Mouse (Mus musculus) lung, adult 2 months (tissue): Measurements from ENCODE around the gene Wwox.

ENCODE experiments used
- CTCF ChIP-seq: fragments of 200-500 bp; IDR thresholded peaks from 2 replicates; pipeline ENCODE4 v1.5.1; 2011; ENCODE audit warnings: mild to moderate bottlenecking, low read length, control low read depth; ENCODE audit not compliant: insufficient read depth
- POLR2A ChIP-seq: fragments of 200-500 bp; IDR thresholded peaks from 2 replicates; pipeline ENCODE4 v1.6.1; 2011; ENCODE audit warnings: low read depth, mild to moderate bottlenecking, control low read depth, low read length, borderline replicate concordance; ENCODE audit errors: extremely low read depth

GRCm38 (mm10) chr8:114707538-114708138 is 268.2 kb downstream of the Wwox start:
- TF ChIP-seq CTCF (no peak), POLR2A (no peak)
